Mouse (Mus musculus) midbrain, embryonic 10.5 days (tissue): ENCODE measurements around the gene Tfpi2. TPM values are rescaled to one million over a fixed set of nuclear protein-coding genes. Genes with fewer than 3 reads are reported as not detected.

Experiments
- polyA plus RNA-seq: library from polyadenylated mRNA; unstranded; fragments of >200 nt; fragmentation: Nextera tagmentation; extraction: Ambion mirVana; gene quantifications from 2 replicates; pipeline ENCODE4 v1.2.1, GENCODE M21; 2016

The Tfpi2 gene
- polyA plus RNA-seq, 1 experiment from 2014 or later = 0.60 TPM

Other genes starting within 250 kb of the Tfpi2 start
- gene Calcr, start 224.2 kb downstream of the Tfpi2 start, polyA plus RNA-seq = 0.22 and 0.29 TPM in 2 replicates
- not detected in 2 replicates for gene Gngt1, start 4.9 kb upstream of the Tfpi2 start, polyA plus RNA-seq
- gene Gng11, start 15.0 kb upstream of the Tfpi2 start, polyA plus RNA-seq = 31.4 and 32.5 TPM in 2 replicates
- gene Bet1, start 98.1 kb upstream of the Tfpi2 start, polyA plus RNA-seq = 54.6 and 57.8 TPM in 2 replicates